Mouse (Mus musculus) monocyte, adult 5-6 weeks (primary cell): ENCODE measurements around the gene Phlda1. TPM values are rescaled to one million over a fixed set of nuclear protein-coding genes. Genes with fewer than 3 reads are reported as not detected.
A peak's percentile ranks its signal among the peaks of the same experiment; 100 is the strongest.

Source experiments
- ATAC-seq: fragments of 153-309, 156-312 bp; replicated peaks from 2 replicates; pipeline ENCODE4 v1.8.0; 2017; ENCODE audit warnings: mild to moderate bottlenecking; ENCODE audit not compliant: low TSS enrichment, insufficient number of reproducible peaks, severe bottlenecking, poor library complexity, low FRiP score
- total RNA-seq: library from RNA; stranded (forward); fragments of 200-1000, 200-491, 200-594 nt; gene quantifications from 3 replicates; pipeline ENCODE4 v1.2.3, GENCODE M21; 2017

The Phlda1 gene
- total RNA-seq, 1 experiment from 2014 or later = 0.19 TPM

DNA sequence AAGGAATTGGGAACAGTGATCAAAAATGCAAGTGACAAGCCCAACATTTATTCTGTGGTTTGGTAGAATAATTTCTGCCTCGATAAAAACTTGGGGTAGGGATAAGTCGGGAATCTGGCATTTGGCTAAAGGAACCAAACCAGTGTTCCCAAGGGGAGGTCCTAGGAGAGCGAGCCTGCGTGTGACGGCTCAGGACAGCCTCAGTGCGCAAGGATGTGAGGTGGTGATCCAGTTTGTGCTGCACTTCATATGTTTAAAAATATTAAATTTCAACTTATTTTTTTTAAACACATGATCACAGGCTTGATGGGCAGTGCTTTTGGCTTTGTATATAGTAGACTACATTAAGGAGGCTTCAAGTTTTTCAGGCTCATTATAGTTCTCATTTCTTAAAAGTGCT, 6.2 kb upstream of the Phlda1 start:
- ATAC-seq = no peak

DNA sequence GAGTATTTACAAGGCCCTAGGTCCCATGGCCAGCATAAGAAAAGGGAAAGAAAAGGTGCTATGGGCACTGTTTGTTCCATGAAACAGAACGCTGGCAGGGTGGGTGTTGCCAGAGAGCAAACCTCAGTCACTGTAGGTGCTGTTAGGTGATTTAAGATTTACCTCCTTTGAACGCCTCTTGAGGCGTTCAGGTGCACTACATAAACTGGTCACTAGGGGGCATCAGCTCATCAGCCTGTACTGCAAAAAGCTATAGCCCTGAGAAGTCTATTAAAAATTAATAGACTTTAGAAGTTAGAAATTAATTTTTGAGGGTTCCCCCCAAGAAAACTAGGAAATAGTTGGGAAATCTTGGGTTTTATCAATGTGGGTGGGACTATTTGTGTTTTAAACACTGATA, 3.0 kb upstream of the Phlda1 start:
- ATAC-seq = 0 out of 2 replicates have a peak, but pooled peaks have one; percentile 47

DNA sequence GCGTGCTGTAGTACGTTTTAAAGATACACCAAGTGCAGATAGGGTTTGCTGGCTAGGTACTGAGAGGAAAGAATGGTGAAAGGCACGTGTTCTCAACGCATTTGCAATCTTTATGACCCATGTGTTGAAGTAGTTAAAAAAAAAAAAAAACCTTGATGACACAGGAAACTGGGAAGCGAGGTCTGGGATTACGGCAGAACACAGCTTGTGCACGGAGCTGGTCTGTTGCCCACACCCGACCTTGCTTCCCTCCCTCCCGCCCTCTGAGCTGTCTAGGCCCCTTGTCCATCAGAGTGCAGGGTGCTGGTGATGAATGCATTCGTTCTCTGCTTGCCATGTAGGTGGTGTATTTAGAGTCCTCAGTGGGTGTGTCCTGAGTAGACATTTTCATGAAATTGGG, 2.4 kb upstream of the Phlda1 start:
- ATAC-seq = no peak

DNA sequence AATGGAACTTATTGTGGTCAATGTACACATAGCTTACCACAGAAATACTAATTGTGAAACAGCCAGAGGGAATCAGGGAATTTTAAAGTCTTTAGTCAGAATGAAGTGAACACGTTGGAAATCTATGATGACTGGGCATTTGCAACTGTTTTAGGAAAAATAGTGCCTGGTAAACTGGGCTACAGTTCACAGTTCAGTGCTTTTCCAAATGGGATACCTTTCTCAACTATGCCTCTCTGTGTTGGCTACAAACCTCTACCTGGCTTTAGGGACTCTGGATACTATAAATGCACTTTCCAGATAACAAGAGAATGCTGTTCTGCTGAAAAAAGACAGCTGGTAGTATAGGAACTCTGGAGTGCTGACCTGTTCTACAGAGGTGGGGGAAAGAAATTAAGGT, 1.5 kb upstream of the Phlda1 start:
- no peak for ATAC-seq

DNA sequence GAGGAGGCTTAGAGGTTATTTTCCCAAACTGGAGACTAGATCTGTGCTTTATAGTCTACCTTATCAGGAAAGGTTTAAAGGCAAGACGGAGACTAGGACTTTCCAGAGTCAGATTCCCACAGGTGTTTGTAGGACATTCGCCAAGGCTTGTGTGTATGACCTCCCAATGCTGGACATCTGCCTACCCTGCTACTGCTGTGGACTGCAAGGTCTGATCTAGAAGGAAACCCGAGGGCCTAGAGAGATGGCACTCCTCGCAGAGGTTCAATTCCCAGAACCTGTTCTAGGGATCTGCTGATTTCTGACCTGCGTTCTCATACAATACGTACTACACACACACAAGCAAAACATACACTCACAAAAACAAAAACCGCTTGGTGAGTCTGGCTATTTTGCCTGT, 680 bp upstream of the Phlda1 start:
- ATAC-seq = no peak

DNA sequence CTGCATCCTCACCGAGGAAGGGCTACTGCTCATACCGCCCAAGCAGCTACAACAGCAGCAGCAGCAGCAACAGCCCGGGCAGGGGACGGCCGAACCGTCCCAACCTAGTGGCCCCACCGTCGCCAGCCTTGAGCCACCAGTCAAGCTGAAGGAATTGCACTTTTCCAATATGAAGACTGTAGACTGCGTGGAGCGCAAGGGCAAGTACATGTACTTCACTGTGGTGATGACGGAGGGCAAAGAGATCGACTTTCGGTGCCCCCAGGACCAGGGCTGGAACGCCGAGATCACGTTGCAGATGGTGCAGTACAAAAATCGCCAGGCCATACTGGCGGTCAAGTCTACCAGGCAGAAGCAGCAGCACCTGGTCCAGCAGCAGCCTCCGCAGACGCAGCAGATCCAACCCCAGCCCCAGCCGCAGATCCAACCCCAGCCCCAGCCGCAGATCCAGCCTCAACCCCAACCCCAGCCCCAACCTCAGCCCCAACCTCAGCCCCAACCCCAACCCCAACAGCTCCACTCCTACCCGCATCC, 907 bp downstream of the Phlda1 start:
- ATAC-seq = peak; percentile 21

DNA sequence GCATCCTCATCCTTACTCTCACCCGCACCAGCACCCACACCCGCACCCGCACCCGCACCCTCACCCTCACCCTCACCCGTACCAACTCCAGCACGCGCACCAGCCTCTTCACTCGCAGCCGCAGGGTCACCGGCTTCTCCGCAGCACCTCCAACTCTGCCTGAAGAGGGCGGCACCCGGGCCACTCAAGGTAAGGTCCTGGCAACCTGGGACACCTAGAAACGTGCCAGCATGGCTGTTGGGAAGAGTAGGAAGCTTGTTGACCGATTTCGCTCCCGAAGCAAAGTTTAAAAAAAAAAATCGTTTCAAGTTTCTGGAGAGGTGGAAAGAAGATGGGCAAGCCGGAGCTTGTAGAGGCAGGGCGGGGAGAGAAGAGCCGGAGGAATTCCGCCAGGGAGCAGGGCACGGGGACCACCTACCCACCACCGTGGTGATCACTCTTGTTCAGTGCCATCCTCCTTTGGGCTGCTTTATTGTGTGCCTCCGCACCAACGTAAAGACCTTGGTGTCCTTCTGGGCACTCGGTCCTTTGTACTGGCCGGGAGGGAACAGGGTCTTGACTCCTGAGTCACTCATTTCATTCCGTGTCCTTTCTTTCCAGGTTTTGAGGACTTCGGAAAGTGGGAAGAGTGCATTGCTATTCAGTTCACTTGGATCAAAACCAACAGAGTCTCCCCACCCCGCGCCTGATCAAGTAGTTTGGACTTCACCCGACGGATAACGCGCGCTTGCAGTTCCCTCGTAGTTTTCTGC, 1.6 kb downstream of the Phlda1 start:
- ATAC-seq = no peak

DNA sequence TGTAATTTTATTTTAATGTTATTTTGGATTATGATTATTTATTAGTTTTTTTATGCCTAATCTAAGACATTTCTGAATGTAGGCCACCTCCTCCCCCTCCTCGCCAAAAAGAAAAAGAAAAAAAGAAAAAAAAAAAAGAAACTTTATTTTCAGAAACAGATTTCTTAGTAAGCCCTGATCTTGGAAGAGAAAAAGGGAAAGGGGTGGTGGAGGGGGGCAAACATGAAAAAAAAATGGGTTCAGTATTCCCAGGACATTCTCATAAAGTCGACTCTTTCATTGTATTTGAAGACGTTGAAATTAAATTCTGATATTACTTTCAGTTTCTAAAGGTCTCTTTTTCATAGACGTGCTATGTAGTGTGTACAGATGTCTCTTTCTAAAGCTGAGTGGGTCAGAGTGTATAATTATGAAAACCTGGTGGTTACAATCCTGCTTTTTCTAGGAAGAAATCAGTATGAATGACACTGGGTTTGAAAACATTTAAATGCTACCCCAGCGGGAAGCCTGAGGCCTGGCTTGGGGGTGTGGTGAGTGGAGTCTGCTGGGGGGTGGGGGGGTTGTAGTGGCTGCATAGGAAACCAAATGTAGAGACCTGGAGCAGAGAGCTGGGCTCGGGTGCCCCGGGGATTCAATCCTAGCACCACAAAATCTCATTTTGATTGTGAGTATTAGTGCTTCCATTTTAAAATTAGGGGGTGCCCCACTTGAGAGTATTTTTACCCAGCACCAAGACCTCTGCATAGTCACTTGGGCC, 2.4 kb downstream of the Phlda1 start:
- ATAC-seq = no peak

DNA sequence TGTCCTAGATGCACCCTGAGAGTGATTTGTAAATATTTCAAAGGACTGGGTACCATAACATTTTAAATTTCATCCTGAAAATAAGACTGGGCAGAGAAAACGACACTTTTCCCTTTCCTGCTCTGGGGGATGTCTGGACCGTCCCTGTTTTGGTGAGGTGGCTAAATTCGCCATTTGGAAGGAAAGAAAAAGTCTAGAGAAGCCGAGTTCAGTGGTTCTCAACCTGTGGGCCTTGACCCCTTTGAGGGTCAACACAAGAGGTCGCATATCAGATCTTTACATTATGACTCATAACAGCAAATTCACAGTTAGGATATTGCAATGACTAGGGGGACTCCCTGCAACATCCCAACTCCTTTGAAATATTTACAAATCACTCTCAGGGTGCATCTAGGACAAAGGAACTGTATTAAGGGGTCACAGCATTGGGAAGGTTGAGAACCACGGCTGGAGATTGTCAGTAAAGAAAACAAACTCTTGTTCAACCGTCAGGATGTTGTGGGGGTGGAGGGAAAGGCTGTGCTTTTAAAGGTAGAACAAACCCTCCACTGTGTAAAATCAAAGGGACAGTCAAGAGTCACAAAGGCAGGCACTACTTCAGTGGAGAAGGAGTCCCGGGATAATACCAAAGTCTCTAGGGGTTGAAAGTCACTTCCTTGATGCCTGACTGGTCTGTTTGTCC, 3.2 kb downstream of the Phlda1 start:
- ATAC-seq = no peak

DNA sequence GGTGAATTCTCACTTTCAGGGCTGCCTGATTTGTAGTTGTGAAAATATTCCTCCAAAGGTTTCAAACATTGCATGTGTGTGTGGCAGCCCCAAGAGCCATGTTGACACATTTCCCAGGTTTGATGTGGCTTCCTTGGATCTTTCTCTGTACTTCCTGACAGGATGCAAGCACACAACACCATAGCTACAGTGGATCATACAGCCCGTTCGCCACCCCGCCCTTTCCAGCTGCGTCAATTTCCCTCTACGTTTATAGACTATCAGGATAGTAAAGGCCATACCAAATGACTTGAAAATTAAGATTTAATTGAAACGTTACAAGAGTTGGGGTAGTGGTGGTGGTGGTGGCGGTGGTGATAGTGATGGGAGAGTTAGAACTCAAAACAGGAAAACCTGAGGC, 3.9 kb downstream of the Phlda1 start:
- no peak for ATAC-seq

DNA sequence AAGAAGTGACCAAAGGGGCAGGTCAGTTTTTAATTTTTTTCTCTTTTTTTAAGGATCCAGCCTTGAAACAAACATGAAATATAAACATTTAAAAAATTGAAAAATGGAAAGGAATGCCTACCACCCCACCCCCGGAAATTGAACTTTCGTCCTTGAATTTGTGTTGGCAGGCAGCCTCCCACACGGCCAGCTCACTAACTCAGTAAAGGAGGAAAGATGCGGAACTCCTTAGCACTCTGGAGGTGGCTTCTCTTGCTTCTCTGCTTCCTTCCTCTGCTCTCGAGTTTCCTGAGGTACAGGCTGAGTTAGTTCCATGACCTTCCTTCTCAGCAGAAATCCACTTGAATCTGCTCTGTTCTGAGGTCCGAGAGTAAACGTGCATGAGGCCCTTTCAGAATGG, 4.7 kb downstream of the Phlda1 start:
- ATAC-seq = no peak

DNA sequence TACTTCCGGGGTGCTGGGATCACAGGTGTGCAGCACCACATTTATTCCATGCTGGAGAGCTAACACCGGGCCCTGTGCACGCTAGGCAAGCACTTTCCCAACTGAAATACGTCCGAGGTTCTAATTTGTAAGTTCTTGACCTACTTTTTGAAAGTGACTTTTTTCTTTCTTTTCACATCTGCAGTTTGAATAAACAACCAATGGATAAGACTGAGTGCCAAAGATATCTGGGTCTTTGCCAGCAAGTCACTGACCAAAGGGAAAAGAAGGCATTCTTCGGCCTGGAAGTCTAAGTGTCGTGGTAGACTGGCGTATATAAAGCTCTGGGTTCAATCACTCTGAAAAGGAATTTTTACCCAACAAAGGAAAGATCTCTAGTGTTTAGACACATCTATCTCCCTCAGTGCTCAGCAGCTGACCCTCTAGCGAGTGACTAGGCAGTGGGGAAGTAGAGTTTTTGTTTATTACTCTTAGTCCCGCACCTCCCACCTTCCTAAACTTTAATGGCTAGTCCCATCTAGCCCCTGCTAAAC, 6.0 kb downstream of the Phlda1 start:
- no peak for ATAC-seq

DNA sequence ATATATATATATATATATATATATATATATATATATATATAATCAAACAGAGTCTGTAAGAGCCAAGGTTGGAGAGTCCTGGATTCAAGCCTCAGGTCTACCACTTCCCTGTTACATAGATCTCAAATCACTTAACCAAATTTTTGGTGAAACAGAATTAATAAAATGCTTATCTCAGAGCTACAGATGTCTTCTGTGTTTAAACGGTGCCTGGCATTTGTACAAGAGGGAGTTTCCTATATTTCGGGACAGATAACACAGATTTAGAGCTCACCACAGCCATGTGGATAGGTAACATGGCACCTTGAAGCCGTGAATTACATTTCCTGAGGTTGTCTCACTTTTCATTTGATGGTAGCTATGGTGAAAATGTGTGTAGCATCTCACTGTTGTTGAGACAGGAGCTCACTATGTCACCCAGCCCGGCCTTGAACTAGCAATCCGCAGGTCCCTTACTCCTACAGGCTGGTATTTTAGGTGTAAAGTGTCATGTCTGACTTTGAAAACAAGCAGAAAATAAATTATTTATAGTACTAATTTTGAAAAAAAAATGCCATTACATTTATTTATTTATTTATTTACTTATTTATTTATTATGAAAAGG, 8.3 kb downstream of the Phlda1 start:
- no peak for ATAC-seq

DNA sequence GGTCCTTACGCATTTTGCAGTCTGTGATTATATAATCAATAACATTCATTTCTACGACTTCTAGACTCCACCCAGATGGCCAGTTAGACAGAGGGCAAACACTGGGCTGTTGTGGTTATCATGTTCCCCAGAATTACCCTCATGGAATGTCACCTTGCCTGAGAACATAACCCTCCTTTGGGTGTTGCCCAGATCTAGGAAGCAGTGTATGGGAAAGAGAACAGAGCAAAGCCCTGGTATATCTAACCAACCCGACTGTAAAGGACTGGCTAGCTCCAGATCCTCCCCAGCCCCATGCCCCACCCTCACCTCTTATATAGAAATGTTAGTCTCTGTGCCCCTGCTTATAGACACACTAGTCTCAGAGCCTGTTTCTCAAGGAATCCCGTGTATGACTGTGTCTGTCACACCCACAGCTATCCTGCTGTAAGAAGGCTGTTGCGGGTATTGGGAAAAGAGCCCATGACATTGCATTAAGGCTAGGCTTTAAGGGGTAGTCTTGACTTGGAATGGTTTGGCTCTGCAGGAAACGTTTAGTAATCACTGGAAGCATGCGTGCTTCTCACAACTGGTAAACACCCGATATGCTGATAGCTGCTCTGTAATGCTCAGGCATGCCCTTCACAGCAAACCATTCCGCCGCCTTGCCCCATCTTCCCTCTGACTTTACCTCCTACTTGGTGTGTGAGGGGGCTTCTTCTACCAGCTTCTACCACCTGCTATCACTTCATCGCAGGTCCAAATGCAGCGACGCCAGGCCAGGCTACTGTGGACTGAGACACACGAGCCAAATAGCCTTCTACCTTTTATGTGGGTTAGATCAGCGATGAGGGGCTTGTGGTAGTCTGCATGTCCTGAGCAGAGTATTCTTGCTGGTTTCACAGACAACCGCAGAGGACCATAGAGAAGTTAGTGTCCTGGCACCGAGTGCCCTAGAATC, 9.3 kb downstream of the Phlda1 start:
- no peak for ATAC-seq

DNA sequence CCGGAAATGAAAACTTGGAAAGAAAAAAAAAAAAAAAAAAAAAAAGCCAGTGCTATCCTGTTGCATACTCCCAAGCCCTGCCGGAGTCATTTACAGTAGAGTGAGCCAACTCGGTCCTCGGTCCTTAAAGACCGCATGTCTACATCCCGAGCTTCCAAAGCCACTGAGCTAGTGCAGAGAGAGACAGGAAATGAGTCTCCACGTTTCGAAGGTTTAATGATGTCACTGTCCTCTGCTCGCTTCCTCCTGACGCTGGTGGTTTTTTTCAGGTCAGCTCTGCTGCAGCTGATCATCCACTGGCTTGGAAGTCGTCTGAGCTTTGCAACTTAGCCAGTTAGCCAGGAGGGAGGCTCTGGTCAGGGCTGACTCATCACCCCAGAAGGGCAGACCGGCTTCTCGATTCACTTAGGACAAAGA, 10.1 kb downstream of the Phlda1 start:
- peak; percentile 78 for ATAC-seq

DNA sequence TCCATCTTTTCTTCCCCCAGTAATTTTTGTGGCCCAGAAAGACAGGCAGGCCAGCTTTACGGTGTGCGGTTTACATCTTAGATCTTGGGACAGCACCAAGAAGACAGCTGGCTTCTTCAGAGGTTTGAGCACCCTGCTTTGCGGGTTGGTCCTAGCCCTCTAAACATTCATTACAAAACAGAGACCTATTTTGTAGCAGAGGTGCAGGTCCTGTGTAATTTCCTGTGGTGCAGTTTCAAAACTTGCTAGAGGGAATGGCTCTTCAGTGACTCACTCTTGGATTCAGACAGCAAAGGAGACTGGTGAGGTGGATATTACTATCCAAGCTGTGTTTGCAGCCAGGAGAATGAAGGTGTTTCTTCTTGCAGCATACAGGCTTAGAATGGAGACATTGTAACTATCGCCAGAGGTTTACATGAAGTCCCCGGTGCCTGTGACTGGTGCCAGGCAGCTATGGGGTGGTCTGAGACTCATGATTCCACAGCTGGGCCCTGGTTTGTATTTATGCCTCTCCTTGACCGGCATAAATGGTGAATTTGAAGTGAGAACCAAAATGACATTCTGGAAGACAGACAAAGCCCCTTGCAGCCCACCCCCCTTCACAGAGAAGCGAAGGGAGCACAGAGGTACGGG, 10.8 kb downstream of the Phlda1 start:
- no peak for ATAC-seq

DNA sequence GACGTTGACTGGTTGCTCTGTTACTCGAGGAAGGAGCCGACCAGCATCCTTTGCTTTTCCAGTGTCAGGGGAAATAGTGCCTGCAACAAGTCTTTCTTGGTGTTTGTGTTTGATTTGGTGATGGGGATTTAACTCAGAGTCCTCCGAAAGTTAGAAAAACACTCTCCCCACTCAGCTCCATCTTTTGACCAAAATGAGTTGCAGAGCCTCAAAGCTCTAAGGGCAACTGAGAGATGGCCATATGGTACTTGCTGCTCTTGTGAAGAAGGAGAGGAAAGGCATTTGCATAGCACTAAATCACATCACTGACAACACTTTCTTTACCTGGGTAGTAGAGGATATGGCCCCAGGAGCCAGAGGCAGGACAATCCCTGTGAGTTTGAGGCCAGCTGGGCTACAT, 12.3 kb downstream of the Phlda1 start:
- no peak for ATAC-seq
